Mouse (Mus musculus): ENCODE measurements around the gene Safb. TPM values are rescaled to one million over a fixed set of nuclear protein-coding genes. Genes with fewer than 3 reads are reported as not detected.

Gene Safb
- polyA plus RNA-seq (2015; fragmentation: Nextera tagmentation; extraction: Ambion mirVana), result 76.5 and 92.3 TPM in 2 replicates

- H3K9ac ChIP-seq (ENCODE audit: low read length), result peak within 1 kb of the TSS; percentile 98
- H3K4me1 ChIP-seq (ENCODE audit: control insufficient read depth, insufficient read depth, low read length), result peaks cover 41% of the 10 kb centered on the region
- no peaks in the 10 kb centered on the region for H3K9me3 ChIP-seq (replicated peaks; ENCODE audit: control insufficient read depth, low read length)
- peak within 1 kb of the TSS; percentile 95 for H3K4me3 ChIP-seq (ENCODE audit: low read length)
- peak within 1 kb of the TSS; percentile 98 for H3K27ac ChIP-seq (ENCODE audit: low read length)
- ATAC-seq (replicated peaks; ENCODE audit: extremely low read depth, insufficient read depth, low FRiP score), result peak; percentile 94
- H3K27me3 ChIP-seq (ENCODE audit: control insufficient read depth, insufficient read depth, low read length), result no peaks in the 10 kb centered on the region
- H3K4me2 ChIP-seq (ENCODE audit: low read depth, low read length), result peak within 1 kb of the TSS; percentile 95
- H3K36me3 ChIP-seq (ENCODE audit: control insufficient read depth, insufficient read depth), result peaks cover 49% of the 10 kb centered on the region
- WGBS, result under 1% methylated on average over 92 of the region's 101 CpGs
Observed at GRCm38 (mm10) chr17:56584257-56585130, at the start of gene Safb, which contains the start of gene Safb2. Gene Safb (plus strand): TSS chr17:56584825. Gene Safb2 (minus strand): TSS chr17:56584585.

GRCm38 (mm10) chr17:56536192-56536591 lies 48.4 kb upstream of the Safb start:
- Histone ChIP-seq H3K4me1 (ENCODE audit: control insufficient read depth, insufficient read depth, low read length) (no peaks in the 10 kb centered on the region), H3K4me2 (ENCODE audit: low read depth, low read length) (no peak overlapping the region), H3K9ac (ENCODE audit: low read length) (no peak overlapping the region), H3K27me3 (ENCODE audit: control insufficient read depth, insufficient read depth, low read length) (no peaks in the 10 kb centered on the region), H3K9me3 (replicated peaks; ENCODE audit: control insufficient read depth, low read length) (peaks cover 4% of the 10 kb centered on the region; the same call in 1 of the 2 replicates), H3K36me3 (ENCODE audit: control insufficient read depth, insufficient read depth) (no peaks in the 10 kb centered on the region), H3K4me3 (ENCODE audit: low read length) (no peak overlapping the region), H3K27ac (ENCODE audit: low read length) (no peak overlapping the region)
- 67% methylated on average over 14 of the region's 14 CpGs for WGBS
- no peak for ATAC-seq (replicated peaks; ENCODE audit: extremely low read depth, insufficient read depth, low FRiP score)

GRCm38 (mm10) chr17:56536874-56537273 lies 47.8 kb upstream of the Safb start:
- H3K4me2 ChIP-seq (ENCODE audit: low read depth, low read length), result no peak overlapping the region
- H3K27me3 ChIP-seq (ENCODE audit: control insufficient read depth, insufficient read depth, low read length), result no peaks in the 10 kb centered on the region
- ATAC-seq (replicated peaks; ENCODE audit: extremely low read depth, insufficient read depth, low FRiP score), result no peak
- H3K9ac ChIP-seq (ENCODE audit: low read length), result no peak overlapping the region
- H3K4me1 ChIP-seq (ENCODE audit: control insufficient read depth, insufficient read depth, low read length), result no peaks in the 10 kb centered on the region
- no peak overlapping the region for H3K27ac ChIP-seq (ENCODE audit: low read length)
- H3K4me3 ChIP-seq (ENCODE audit: low read length), result no peak overlapping the region
- no peaks in the 10 kb centered on the region for H3K36me3 ChIP-seq (ENCODE audit: control insufficient read depth, insufficient read depth)
- WGBS, result 76% methylated on average over 3 of the region's 3 CpGs
- 0 out of 2 replicates have a peak, but pooled peaks cover 4% of the 10 kb centered on the region for H3K9me3 ChIP-seq (replicated peaks; ENCODE audit: control insufficient read depth, low read length)

- no peak overlapping the region for H3K4me3 ChIP-seq (ENCODE audit: low read length)
- ATAC-seq (replicated peaks; ENCODE audit: extremely low read depth, insufficient read depth, low FRiP score), result 0 out of 2 replicates have a peak, but pooled peaks have one; percentile 6
- no peak overlapping the region for H3K4me2 ChIP-seq (ENCODE audit: low read depth, low read length)
- no peaks in the 10 kb centered on the region for H3K27me3 ChIP-seq (ENCODE audit: control insufficient read depth, insufficient read depth, low read length)
- WGBS, result 31% methylated on average over 8 of the region's 8 CpGs
- no peak overlapping the region for H3K9ac ChIP-seq (ENCODE audit: low read length)
- no peaks in the 10 kb centered on the region for H3K4me1 ChIP-seq (ENCODE audit: control insufficient read depth, insufficient read depth, low read length)
- no peaks in the 10 kb centered on the region for H3K9me3 ChIP-seq (replicated peaks; ENCODE audit: control insufficient read depth, low read length)
- no peak overlapping the region for H3K27ac ChIP-seq (ENCODE audit: low read length)
- no peaks in the 10 kb centered on the region for H3K36me3 ChIP-seq (ENCODE audit: control insufficient read depth, insufficient read depth)
Observed at GRCm38 (mm10) chr17:56537912-56538311, 46.7 kb upstream of the Safb start.

GRCm38 (mm10) chr17:56540562-56540975 lies 44.1 kb upstream of the Safb start:
- WGBS, result 38% methylated on average over 6 of the region's 6 CpGs
- Histone ChIP-seq H3K27me3 (ENCODE audit: control insufficient read depth, insufficient read depth, low read length) (no peaks in the 10 kb centered on the region), H3K9me3 (replicated peaks; ENCODE audit: control insufficient read depth, low read length) (no peaks in the 10 kb centered on the region), H3K9ac (ENCODE audit: low read length) (no peak overlapping the region), H3K4me3 (ENCODE audit: low read length) (no peak overlapping the region), H3K36me3 (ENCODE audit: control insufficient read depth, insufficient read depth) (no peaks in the 10 kb centered on the region), H3K4me1 (ENCODE audit: control insufficient read depth, insufficient read depth, low read length) (no peaks in the 10 kb centered on the region), H3K4me2 (ENCODE audit: low read depth, low read length) (no peak overlapping the region), H3K27ac (ENCODE audit: low read length) (no peak overlapping the region)
- ATAC-seq (replicated peaks; ENCODE audit: extremely low read depth, insufficient read depth, low FRiP score), result no peak

- WGBS, result 48% methylated on average over 8 of the region's 8 CpGs
- H3K9ac ChIP-seq (ENCODE audit: low read length), result no peak overlapping the region
- no peak overlapping the region for H3K27ac ChIP-seq (ENCODE audit: low read length)
- no peaks in the 10 kb centered on the region for H3K4me1 ChIP-seq (ENCODE audit: control insufficient read depth, insufficient read depth, low read length)
- no peaks in the 10 kb centered on the region for H3K36me3 ChIP-seq (ENCODE audit: control insufficient read depth, insufficient read depth)
- H3K4me2 ChIP-seq (ENCODE audit: low read depth, low read length), result no peak overlapping the region
- ATAC-seq (replicated peaks; ENCODE audit: extremely low read depth, insufficient read depth, low FRiP score), result no peak
- no peaks in the 10 kb centered on the region for H3K27me3 ChIP-seq (ENCODE audit: control insufficient read depth, insufficient read depth, low read length)
- H3K4me3 ChIP-seq (ENCODE audit: low read length), result no peak overlapping the region
- H3K9me3 ChIP-seq (replicated peaks; ENCODE audit: control insufficient read depth, low read length), result no peaks in the 10 kb centered on the region
Observed at GRCm38 (mm10) chr17:56542736-56543135, 41.9 kb upstream of the Safb start.

- Histone ChIP-seq H3K27ac (ENCODE audit: low read length) (no peak overlapping the region), H3K4me1 (ENCODE audit: control insufficient read depth, insufficient read depth, low read length) (no peaks in the 10 kb centered on the region), H3K4me2 (ENCODE audit: low read depth, low read length) (no peak overlapping the region), H3K27me3 (ENCODE audit: control insufficient read depth, insufficient read depth, low read length) (no peaks in the 10 kb centered on the region), H3K4me3 (ENCODE audit: low read length) (no peak overlapping the region), H3K9me3 (replicated peaks; ENCODE audit: control insufficient read depth, low read length) (no peaks in the 10 kb centered on the region), H3K36me3 (ENCODE audit: control insufficient read depth, insufficient read depth) (no peaks in the 10 kb centered on the region), H3K9ac (ENCODE audit: low read length) (no peak overlapping the region)
- no peak for ATAC-seq (replicated peaks; ENCODE audit: extremely low read depth, insufficient read depth, low FRiP score)
- 72% methylated on average over 3 of the region's 3 CpGs for WGBS
Observed at GRCm38 (mm10) chr17:56543684-56544224, 40.9 kb upstream of the Safb start.

GRCm38 (mm10) chr17:56544699-56545387 lies 39.8 kb upstream of the Safb start:
- WGBS, result 79% methylated on average over 7 of the region's 7 CpGs
- no peaks in the 10 kb centered on the region for H3K9me3 ChIP-seq (replicated peaks; ENCODE audit: control insufficient read depth, low read length)
- no peak overlapping the region for H3K9ac ChIP-seq (ENCODE audit: low read length)
- no peaks in the 10 kb centered on the region for H3K27me3 ChIP-seq (ENCODE audit: control insufficient read depth, insufficient read depth, low read length)
- no peak overlapping the region for H3K27ac ChIP-seq (ENCODE audit: low read length)
- no peak for ATAC-seq (replicated peaks; ENCODE audit: extremely low read depth, insufficient read depth, low FRiP score)
- no peaks in the 10 kb centered on the region for H3K4me1 ChIP-seq (ENCODE audit: control insufficient read depth, insufficient read depth, low read length)
- no peaks in the 10 kb centered on the region for H3K36me3 ChIP-seq (ENCODE audit: control insufficient read depth, insufficient read depth)
- H3K4me3 ChIP-seq (ENCODE audit: low read length), result no peak overlapping the region
- no peak overlapping the region for H3K4me2 ChIP-seq (ENCODE audit: low read depth, low read length)

GRCm38 (mm10) chr17:56545945-56546344 lies 38.7 kb upstream of the Safb start:
- no peaks in the 10 kb centered on the region for H3K9me3 ChIP-seq (replicated peaks; ENCODE audit: control insufficient read depth, low read length)
- H3K4me1 ChIP-seq (ENCODE audit: control insufficient read depth, insufficient read depth, low read length), result no peaks in the 10 kb centered on the region
- 80% methylated on average over 1 of the region's 1 CpGs for WGBS
- no peak overlapping the region for H3K4me2 ChIP-seq (ENCODE audit: low read depth, low read length)
- no peak for ATAC-seq (replicated peaks; ENCODE audit: extremely low read depth, insufficient read depth, low FRiP score)
- H3K4me3 ChIP-seq (ENCODE audit: low read length), result no peak overlapping the region
- H3K27me3 ChIP-seq (ENCODE audit: control insufficient read depth, insufficient read depth, low read length), result no peaks in the 10 kb centered on the region
- H3K27ac ChIP-seq (ENCODE audit: low read length), result no peak overlapping the region
- H3K36me3 ChIP-seq (ENCODE audit: control insufficient read depth, insufficient read depth), result no peaks in the 10 kb centered on the region
- H3K9ac ChIP-seq (ENCODE audit: low read length), result no peak overlapping the region
